Mouse (Mus musculus) heart, postnatal 0 days (tissue): ENCODE data around the gene Dmrtb1.

ENCODE experiments used
- CTCF ChIP-seq: IDR thresholded peaks from 2 replicates; pipeline ENCODE4 v1.5.1; 2016; ENCODE audit warnings: antibody characterized with exemption, control low read depth, low read depth
- EP300 ChIP-seq: IDR thresholded peaks from 2 replicates; pipeline ENCODE4 v1.6.1; 2016; ENCODE audit warnings: antibody characterized with exemption, low read depth

DNA sequence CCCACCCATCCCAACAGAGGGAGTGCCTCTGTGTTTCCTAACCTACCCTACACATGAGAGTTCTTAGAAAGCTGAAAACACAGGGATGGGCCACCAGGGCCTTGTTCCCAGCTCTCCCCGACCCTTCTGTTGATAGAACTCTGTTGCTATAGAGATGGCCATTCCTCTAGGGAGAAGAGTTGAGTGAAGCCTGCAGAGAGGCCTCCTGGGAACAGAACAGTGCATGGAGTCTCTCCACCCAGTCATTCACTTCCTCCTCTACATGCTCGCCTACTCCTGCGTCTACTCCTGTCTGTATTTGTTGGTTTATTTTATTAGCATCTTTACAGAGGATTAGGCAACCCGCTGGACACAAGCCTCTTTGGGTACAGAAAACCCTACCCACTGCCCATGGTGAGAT lies 22.9 kb upstream of the Dmrtb1 start:
- no peak for TF ChIP-seq CTCF
- no peak for TF ChIP-seq EP300
